13 mouse cellular contexts compared by ENCODE assay signal in the genomic region with DNA sequence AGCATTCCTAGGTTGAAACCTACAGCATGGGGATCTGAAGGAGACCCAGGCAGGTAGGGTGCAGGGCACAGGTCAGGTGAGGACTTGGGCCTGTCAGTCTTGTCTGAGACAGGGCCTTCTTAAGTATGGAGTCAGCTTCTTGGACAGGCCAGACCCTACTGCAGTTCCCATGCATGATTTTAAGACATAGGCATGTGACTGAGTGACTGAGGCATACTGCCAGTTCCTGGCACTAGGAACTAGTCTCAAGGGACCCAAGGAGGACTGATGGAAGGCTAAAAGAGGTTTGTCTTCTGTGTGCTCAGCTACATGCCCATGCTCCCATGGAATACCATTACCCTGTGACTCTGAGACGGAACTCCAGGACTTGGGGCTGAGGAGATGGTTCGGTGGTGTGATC. TPM values are rescaled to one million over a fixed set of nuclear protein-coding genes. Genes with fewer than 3 reads are reported as not detected.
A peak's percentile ranks its signal among the peaks of the same experiment; 100 is the strongest.
DNase-seq lines count a peak whose midpoint lies in the region; ATAC-seq and TF ChIP-seq lines count a peak whose summit lies in the region.
"Had no signal": no experiment of that assay in that cellular context is flagged by ENCODE, and none has a peak within 500 bp of the region (broad histone marks: within the 10 kb centered on the region; RNA-seq: fewer than 3 reads in every experiment).

No protein-coding gene starts in this region.

- WGBS in heart, postnatal 0 days: 86% methylated on average over 2 of the region's 2 CpGs
- 88% methylated on average over 2 of the region's 2 CpGs for WGBS in neural tube, embryonic 13.5 days
- WGBS in neural tube, embryonic 15.5 days: 94% methylated on average over 2 of the region's 2 CpGs
- WGBS in forebrain, embryonic 14.5 days: 89% methylated on average over 2 of the region's 2 CpGs

- no peak overlapping the region for H3K9ac ChIP-seq in heart, postnatal 0 days (replicated peaks; ENCODE audit: low read depth, low read length)
- H3K9ac ChIP-seq in neural tube, embryonic 13.5 days: no peak overlapping the region
- no peak overlapping the region for H3K9ac ChIP-seq in neural tube, embryonic 15.5 days (replicated peaks)
- H3K9ac ChIP-seq in forebrain, embryonic 14.5 days (ENCODE audit: low read length): no peak overlapping the region

- H3K27ac ChIP-seq in heart, postnatal 0 days (ENCODE audit: low read depth): 0 out of 2 replicates have a peak overlapping the region, but pooled peaks have one; percentile 52
- H3K27ac ChIP-seq in neural tube, embryonic 13.5 days (replicated peaks): peak overlapping the region; percentile 77; the same call in 1 of the 2 replicates
- no peak overlapping the region for H3K27ac ChIP-seq in neural tube, embryonic 15.5 days (replicated peaks)
- peak overlapping the region; percentile 81 for H3K27ac ChIP-seq in forebrain, embryonic 14.5 days (ENCODE audit: low read depth, low read length)

- H3K4me1 ChIP-seq in heart, postnatal 0 days (ENCODE audit: control insufficient read depth, insufficient read depth): peaks cover 15% of the 10 kb centered on the region
- H3K4me1 ChIP-seq in neural tube, embryonic 13.5 days (replicated peaks): peaks cover 57% of the 10 kb centered on the region
- H3K4me1 ChIP-seq in neural tube, embryonic 15.5 days: peaks cover 39% of the 10 kb centered on the region
- H3K4me1 ChIP-seq in forebrain, embryonic 14.5 days (ENCODE audit: control insufficient read depth, insufficient read depth, low read length): peaks cover 26% of the 10 kb centered on the region

- intact Hi-C loops in heart, postnatal 25 days (cut with DNase I): no loop called here

- no peak overlapping the region for H3K4me2 ChIP-seq in heart, postnatal 0 days (ENCODE audit: low read depth, low read length)
- no peak overlapping the region for H3K4me2 ChIP-seq in neural tube, embryonic 13.5 days
- H3K4me2 ChIP-seq in neural tube, embryonic 15.5 days: no peak overlapping the region
- no peak overlapping the region for H3K4me2 ChIP-seq in forebrain, embryonic 14.5 days (ENCODE audit: low read length)

- H3K27me3 ChIP-seq in heart, postnatal 0 days (ENCODE audit: control insufficient read depth, insufficient read depth, low read length): peaks cover 19% of the 10 kb centered on the region
- peaks cover 33% of the 10 kb centered on the region for H3K27me3 ChIP-seq in neural tube, embryonic 13.5 days
- H3K27me3 ChIP-seq in neural tube, embryonic 15.5 days (replicated peaks): peaks cover 23% of the 10 kb centered on the region
- peaks cover 24% of the 10 kb centered on the region for H3K27me3 ChIP-seq in forebrain, embryonic 14.5 days (replicated peaks; ENCODE audit: control insufficient read depth, insufficient read depth, low read length)

- ATAC-seq in heart, postnatal 0 days (ENCODE audit: insufficient read depth, low read depth): no peak
- no peak for ATAC-seq in neural tube, embryonic 13.5 days (ENCODE audit: low read depth)
- no peak for ATAC-seq in neural tube, embryonic 15.5 days (ENCODE audit: low FRiP score)
- no peak for ATAC-seq in forebrain, embryonic 14.5 days
- ATAC-seq: inflammation-experienced regulatory T-cells, adult 6 months had no signal

- H3K36me3 ChIP-seq in heart, postnatal 0 days (replicated peaks; ENCODE audit: control insufficient read depth, insufficient read depth, low read length): no peaks in the 10 kb centered on the region
- no peaks in the 10 kb centered on the region for H3K36me3 ChIP-seq in neural tube, embryonic 13.5 days
- H3K36me3 ChIP-seq in neural tube, embryonic 15.5 days: no peaks in the 10 kb centered on the region
- H3K36me3 ChIP-seq in forebrain, embryonic 14.5 days (ENCODE audit: control insufficient read depth, insufficient read depth, low read length): no peaks in the 10 kb centered on the region

- DNase-seq in heart, postnatal 0 days (ENCODE audit: low spot score): no peak
- DNase-seq in heart, postnatal 25 days (ENCODE audit: low spot score): no peak
- no peak for DNase-seq in forebrain, embryonic 14.5 days (ENCODE audit: low spot score)
- no peak for DNase-seq in right cerebral cortex, adult 18-20 months
- DNase-seq in frontal cortex, postnatal 14 days (ENCODE audit: low spot score in 2 of 2): no peak
- DNase-seq: spleen, adult 18-20 months; thymus, postnatal 25 days had no signal

- TF ChIP-seq CTCF in heart, postnatal 0 days (IDR thresholded peaks at IDR 0.05; ENCODE audit: low read depth): no peak

- H3K9me3 ChIP-seq in heart, postnatal 0 days (replicated peaks; ENCODE audit: control insufficient read depth, low read length): no peaks in the 10 kb centered on the region
- H3K9me3 ChIP-seq in neural tube, embryonic 13.5 days: no peaks in the 10 kb centered on the region
- no peaks in the 10 kb centered on the region for H3K9me3 ChIP-seq in neural tube, embryonic 15.5 days (replicated peaks)
- no peaks in the 10 kb centered on the region for H3K9me3 ChIP-seq in forebrain, embryonic 14.5 days (replicated peaks; ENCODE audit: control insufficient read depth, low read length)

- TF ChIP-seq EP300 in heart, postnatal 0 days (IDR thresholded peaks at IDR 0.05; ENCODE audit: low read depth): no peak

- no peak overlapping the region for H3K4me3 ChIP-seq in heart, postnatal 0 days (ENCODE audit: low read depth, low read length)
- H3K4me3 ChIP-seq in neural tube, embryonic 13.5 days: no peak overlapping the region
- no peak overlapping the region for H3K4me3 ChIP-seq in neural tube, embryonic 15.5 days (replicated peaks)
- no peak overlapping the region for H3K4me3 ChIP-seq in forebrain, embryonic 14.5 days (ENCODE audit: low read depth, low read length)

RNA-seq across cellular contexts. Expression of gene Loxl1, which starts 2.9 kb away (rescaled TPM):
- 44.1 and 61.7 TPM in 2 replicates for total RNA-seq in heart, postnatal 0 days (2014; rRNA removed; ENCODE audit: low replicate concordance)
- polyA plus RNA-seq in heart, postnatal 0 days (2015; fragmentation: Nextera tagmentation; extraction: Ambion mirVana): 39.2 and 40.7 TPM in 2 replicates
- total RNA-seq in heart, postnatal 25 days (2021): 10 to 100 TPM; 36.6 to 36.7 TPM
- polyA plus RNA-seq in neural tube, embryonic 13.5 days (2015; fragmentation: Nextera tagmentation; extraction: Ambion mirVana): 9.1 and 10.9 TPM in 2 replicates
- 10.2 and 12.1 TPM in 2 replicates for polyA plus RNA-seq in neural tube, embryonic 15.5 days (2015; fragmentation: Nextera tagmentation; extraction: Ambion mirVana)
- polyA plus RNA-seq in forebrain, embryonic 14.5 days (2014; fragmentation: Nextera tagmentation; extraction: Ambion mirVana): 9.2 and 11.1 TPM in 2 replicates
- total RNA-seq: neutrophil, adult 5-6 weeks had no signal
- polyA plus RNA-seq: inflammation-experienced regulatory T-cells, adult 6 months had no signal

RNA-seq across cellular contexts. Expression of gene Tbc1d21, which starts 54.4 kb away (rescaled TPM):
- not detected in 2 replicates for total RNA-seq in heart, postnatal 0 days (2014; rRNA removed; ENCODE audit: low replicate concordance)
- polyA plus RNA-seq in heart, postnatal 0 days (2015; fragmentation: Nextera tagmentation; extraction: Ambion mirVana): not detected in 2 replicates
- not detected for total RNA-seq in heart, postnatal 25 days (2021)
- polyA plus RNA-seq in neural tube, embryonic 13.5 days (2015; fragmentation: Nextera tagmentation; extraction: Ambion mirVana): not detected in 2 replicates
- not detected in 2 replicates for polyA plus RNA-seq in neural tube, embryonic 15.5 days (2015; fragmentation: Nextera tagmentation; extraction: Ambion mirVana)
- not detected in 2 replicates for polyA plus RNA-seq in forebrain, embryonic 14.5 days (2014; fragmentation: Nextera tagmentation; extraction: Ambion mirVana)
- total RNA-seq: ES-E14; liver, adult 2 months; neutrophil, adult 5-6 weeks had no signal
- polyA plus RNA-seq: inflammation-experienced regulatory T-cells, adult 6 months; liver, adult 2 months had no signal
